Mouse (Mus musculus): ENCODE measurements around the gene Rps19bp1.

- TF ChIP-seq CTCF (IDR thresholded peaks at IDR 0.05; ENCODE audit: low read depth, low read length) (no peak), POLR2A (IDR thresholded peaks at IDR 0.05; ENCODE audit: extremely low read depth, insufficient read depth, low read length) (no peak)
Observed at GRCm38 (mm10) chr15:80304188-80304587, 40.1 kb upstream of the Rps19bp1 start.

Data from liver, adult 2 months (tissue).